Mouse (Mus musculus): ENCODE measurements around the gene Olfr107.

DNA sequence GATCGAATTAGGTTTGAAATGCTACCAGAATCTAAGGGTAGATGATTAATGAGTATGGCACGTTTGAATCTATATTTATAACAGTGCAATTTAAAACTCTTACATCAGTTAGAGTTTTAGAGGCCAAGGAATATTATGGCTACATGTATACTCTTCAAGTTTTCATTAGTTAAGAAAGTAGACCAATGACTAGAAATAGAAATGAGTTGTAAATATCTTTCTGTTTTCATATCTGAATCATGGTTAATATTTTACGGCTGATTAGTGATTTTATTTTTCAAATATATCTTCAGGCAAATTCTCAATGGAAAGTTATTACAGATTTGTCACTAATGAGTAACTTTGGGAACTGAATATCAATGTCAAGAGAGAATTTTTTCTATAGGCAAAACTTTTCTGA, at the start of gene Olfr107:
- TF ChIP-seq CTCF (IDR thresholded peaks at IDR 0.05; ENCODE audit: low read depth, low read length), result no peak
- TF ChIP-seq POLR2A (IDR thresholded peaks at IDR 0.05; ENCODE audit: borderline replicate concordance, low read depth, low read length), result no peak

Measured in bone marrow macrophage, adult 2 months (primary cell).